Mouse (Mus musculus): Measurements from ENCODE around the gene Hmox2.

Gene Hmox2

GRCm38 (mm10) chr16:4725266-4725665, 895 bp upstream of the Hmox2 start:
- DNase-seq (ENCODE audit: low read depth) = no peak

- DNase-seq (ENCODE audit: low read depth) = no peak
These were observed 467 bp downstream of the Hmox2 start for GRCm38 (mm10) chr16:4726528-4727128.

GRCm38 (mm10) chr16:4727526-4727925, 1.4 kb downstream of the Hmox2 start:
- no peak for DNase-seq (ENCODE audit: low read depth)

- DNase-seq (ENCODE audit: low read depth) = no peak
These were observed 1.8 kb downstream of the Hmox2 start for GRCm38 (mm10) chr16:4727963-4728362.

- DNase-seq (ENCODE audit: low read depth) = no peak
These were observed 4.7 kb downstream of the Hmox2 start for GRCm38 (mm10) chr16:4730776-4731358.

- DNase-seq (ENCODE audit: low read depth) = no peak
These were observed 10.1 kb downstream of the Hmox2 start for GRCm38 (mm10) chr16:4736262-4736661.

GRCm38 (mm10) chr16:4739994-4740393, 13.8 kb downstream of the Hmox2 start:
- DNase-seq (ENCODE audit: low read depth) = no peak

- no peak for DNase-seq (ENCODE audit: low read depth)
These were observed 16.0 kb downstream of the Hmox2 start for GRCm38 (mm10) chr16:4742186-4742585.

GRCm38 (mm10) chr16:4752155-4752554, 26.0 kb downstream of the Hmox2 start:
- no peak for DNase-seq (ENCODE audit: low read depth)

GRCm38 (mm10) chr16:4754045-4754444, 27.9 kb downstream of the Hmox2 start:
- no peak for DNase-seq (ENCODE audit: low read depth)

GRCm38 (mm10) chr16:4756660-4757335, 30.6 kb downstream of the Hmox2 start:
- DNase-seq (ENCODE audit: low read depth) = peak; percentile 31

- no peak for DNase-seq (ENCODE audit: low read depth)
These were observed 36.3 kb downstream of the Hmox2 start for GRCm38 (mm10) chr16:4762437-4762836.

- DNase-seq (ENCODE audit: low read depth) = peak; percentile 43
These were observed 37.1 kb downstream of the Hmox2 start for GRCm38 (mm10) chr16:4763276-4763675.

- no peak for DNase-seq (ENCODE audit: low read depth)
These were observed 39.7 kb downstream of the Hmox2 start for GRCm38 (mm10) chr16:4765852-4766251.

GRCm38 (mm10) chr16:4767012-4767790, 41.0 kb downstream of the Hmox2 start:
- DNase-seq (ENCODE audit: low read depth) = no peak

GRCm38 (mm10) chr16:4768719-4769118, 42.6 kb downstream of the Hmox2 start:
- DNase-seq (ENCODE audit: low read depth) = no peak

GRCm38 (mm10) chr16:4773289-4773970, 47.3 kb downstream of the Hmox2 start:
- no peak for DNase-seq (ENCODE audit: low read depth)

- DNase-seq (ENCODE audit: low read depth) = no peak
These were observed 51.2 kb downstream of the Hmox2 start for GRCm38 (mm10) chr16:4777171-4777904.

GRCm38 (mm10) chr16:4777905-4778609, 51.9 kb downstream of the Hmox2 start:
- no peak for DNase-seq (ENCODE audit: low read depth)

- no peak for DNase-seq (ENCODE audit: low read depth)
These were observed 52.8 kb downstream of the Hmox2 start for GRCm38 (mm10) chr16:4778940-4779339.

Measured in c-Kit-positive CD71-positive TER-119-negative erythroid progenitor cells, embryonic 14.5 days (primary cell).